Mouse (Mus musculus) G1E-ER4 (cell line): ENCODE results near the gene Prrc2b. TPM values are rescaled to one million over a fixed set of nuclear protein-coding genes. Genes with fewer than 3 reads are reported as not detected.

Experiments
- GATA1 ChIP-seq: IDR thresholded peaks from one replicate; pipeline ENCODE4 v1.8.0; 2012; ENCODE audit warnings: low read length, inconsistent platforms
- polyA plus RNA-seq: library from polyadenylated mRNA; stranded (reverse); fragments of >175 nt; gene quantifications from 2 replicates; pipeline ENCODE4 v1.2.3, GENCODE M21; 2012

Gene Prrc2b
- polyA plus RNA-seq, 1 experiment: 97.4 TPM

DNA sequence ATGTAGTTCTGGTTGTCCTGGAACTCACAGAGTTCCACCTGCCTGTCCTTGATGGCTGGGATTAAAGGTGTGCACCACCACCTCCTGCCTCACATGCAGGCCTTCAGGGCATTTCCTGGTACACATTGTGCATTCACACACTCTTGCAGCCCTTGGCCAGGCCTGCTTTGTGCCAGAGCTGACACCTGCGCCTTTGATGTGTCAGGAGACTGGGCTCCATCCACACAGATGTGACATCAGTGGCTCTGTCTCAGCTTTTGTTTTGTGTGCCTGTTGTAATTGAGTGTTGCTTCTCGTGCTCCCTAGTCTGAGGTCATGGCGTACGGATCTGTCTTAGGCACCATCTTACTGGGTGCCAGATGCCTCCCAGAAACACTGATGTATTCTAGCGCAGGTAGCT lies 30.5 kb downstream of the Prrc2b start:
- no peak for TF ChIP-seq GATA1

DNA sequence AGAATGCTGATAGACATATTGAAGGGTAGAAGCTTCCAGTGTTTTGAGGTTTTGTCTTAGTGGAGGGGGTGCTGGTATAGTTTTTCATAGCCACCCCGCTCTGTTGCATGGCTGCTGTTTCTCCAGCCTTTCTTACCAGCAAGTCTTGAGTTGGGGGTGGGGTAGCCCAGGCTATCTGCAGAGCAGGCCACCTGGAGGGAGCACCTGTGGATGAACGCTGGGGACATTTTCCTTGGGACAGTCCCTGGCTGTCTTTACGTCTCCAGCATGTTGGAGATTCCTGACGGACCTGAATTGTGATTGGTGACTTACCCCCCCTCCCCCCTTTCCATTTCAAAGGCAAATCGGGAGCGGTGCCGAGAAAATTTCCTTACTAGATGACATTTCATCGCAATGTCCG lies 31.2 kb downstream of the Prrc2b start:
- TF ChIP-seq GATA1: no peak

DNA sequence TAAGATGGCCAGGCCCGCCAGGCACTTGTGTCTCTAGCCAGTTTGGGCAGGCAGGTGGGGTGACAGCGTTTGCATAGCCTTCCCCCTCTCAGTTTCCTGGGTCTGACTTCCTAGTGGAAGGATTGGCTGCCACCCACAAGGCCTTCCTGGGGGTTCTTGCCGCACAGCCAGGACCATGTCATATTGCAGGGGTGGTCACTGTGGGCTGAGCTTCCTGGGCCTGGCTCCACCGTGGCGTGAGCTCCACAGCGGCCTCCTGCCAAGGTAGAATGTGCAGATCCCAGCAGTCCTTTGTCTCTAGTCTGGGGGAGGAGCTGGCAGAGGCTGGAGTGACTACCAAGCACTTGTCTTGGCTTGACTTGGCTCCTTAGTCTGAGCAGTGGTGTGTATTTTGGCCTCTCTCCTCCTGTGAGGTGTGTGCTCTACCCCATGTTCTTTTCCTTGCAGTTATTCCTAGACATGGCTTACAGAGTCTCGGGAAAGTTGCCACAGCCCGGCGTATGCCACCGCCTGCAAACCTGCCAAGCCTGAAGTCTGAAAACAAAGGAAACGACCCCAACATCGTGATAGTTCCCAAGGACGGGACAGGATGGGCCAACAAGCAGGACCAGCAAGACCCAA lies 31.9 kb downstream of the Prrc2b start:
- no peak for TF ChIP-seq GATA1

DNA sequence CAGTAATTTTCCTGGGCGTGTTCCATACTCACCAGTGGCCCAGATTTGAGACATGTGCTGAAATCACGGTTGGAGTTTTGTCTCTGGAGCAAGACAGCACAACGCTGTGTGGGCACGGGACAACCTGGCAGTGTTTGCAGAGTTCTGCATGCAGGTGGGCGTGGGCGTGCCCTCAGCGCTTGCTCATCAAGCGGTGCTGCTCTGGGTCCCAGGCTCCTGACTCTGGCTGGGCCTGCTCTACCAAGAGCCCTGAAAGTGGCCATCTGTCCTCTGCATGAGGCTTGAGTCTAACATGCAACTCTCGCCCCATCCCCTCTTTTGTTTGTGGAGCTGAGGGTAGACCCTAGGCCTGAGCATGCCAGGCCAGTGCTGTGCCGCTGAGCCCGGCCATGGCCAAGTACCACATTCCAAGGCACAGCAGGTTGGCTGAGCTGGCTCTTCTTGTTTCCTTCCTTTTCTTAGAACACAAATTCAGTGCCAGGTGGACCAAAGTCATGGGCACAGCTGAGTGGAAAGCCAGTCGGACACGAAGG lies 36.2 kb downstream of the Prrc2b start:
- TF ChIP-seq GATA1: no peak

DNA sequence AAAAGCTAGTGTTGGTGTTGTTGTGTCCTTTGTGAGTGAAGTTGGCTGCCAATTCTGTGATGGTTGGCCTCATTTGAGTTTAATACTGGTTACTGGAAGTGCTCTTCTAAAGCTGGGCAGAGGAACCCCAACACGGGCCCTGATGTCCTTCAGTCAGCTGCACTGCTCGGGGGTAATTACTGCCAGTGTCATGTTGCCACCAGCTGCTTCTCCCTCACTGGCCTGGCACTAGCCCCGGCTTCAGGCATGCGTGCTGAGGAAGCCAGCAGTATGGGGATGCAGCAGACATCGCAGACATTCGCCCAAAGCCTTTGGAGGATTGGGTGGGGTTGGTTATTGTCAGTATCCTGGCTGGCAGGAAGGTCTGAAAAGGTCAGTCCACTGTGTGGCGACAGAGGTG lies 36.8 kb downstream of the Prrc2b start:
- TF ChIP-seq GATA1: no peak

DNA sequence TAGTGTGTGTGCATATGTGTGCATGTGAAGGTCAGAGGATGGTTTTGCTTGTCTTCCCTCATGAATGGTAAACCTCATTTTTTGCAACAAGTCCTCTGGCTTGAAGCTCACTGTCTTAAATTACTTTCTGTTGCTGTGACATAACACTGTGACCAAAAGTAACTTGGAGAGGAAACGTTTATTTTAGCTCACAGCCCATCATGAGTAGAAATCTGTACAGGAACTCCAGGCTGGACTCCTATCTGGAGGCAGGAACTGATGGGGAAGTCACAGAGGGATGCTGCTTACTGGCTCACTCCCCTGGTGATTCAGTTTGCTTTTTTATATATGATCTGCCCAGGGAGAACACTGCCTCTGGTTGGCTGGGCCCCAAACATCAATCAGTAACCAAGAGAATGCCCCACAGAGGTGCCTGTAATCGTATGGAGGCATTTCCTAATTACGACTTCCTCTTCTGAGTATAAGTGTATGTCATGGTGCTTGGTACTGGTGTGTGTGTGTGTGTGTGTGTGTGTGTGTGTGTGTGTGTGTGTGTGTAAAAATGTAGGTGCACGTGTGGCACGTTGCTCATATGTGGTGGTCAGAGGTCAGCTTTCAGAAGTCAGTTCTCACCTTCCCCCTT lies 38.3 kb downstream of the Prrc2b start:
- no peak for TF ChIP-seq GATA1

DNA sequence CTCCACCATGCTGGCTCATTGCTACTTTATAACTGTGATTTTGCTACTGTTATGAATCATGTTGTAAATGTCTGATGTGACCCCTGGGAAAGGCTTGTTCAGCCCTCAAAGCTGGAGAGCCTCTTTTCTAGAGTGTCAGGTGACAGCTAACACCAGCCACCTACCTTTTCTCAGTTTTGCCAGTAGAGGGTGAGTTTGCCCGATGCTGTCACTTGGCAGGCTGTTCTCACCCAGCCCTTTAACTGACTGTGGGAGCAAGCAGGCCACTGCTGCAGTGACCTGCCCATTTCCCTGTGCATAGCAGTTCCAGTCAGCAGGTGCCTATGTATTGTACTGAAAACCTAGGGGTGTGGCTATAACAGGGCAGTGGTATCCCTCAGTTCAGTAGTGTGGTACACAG lies 39.7 kb downstream of the Prrc2b start:
- TF ChIP-seq GATA1: no peak

DNA sequence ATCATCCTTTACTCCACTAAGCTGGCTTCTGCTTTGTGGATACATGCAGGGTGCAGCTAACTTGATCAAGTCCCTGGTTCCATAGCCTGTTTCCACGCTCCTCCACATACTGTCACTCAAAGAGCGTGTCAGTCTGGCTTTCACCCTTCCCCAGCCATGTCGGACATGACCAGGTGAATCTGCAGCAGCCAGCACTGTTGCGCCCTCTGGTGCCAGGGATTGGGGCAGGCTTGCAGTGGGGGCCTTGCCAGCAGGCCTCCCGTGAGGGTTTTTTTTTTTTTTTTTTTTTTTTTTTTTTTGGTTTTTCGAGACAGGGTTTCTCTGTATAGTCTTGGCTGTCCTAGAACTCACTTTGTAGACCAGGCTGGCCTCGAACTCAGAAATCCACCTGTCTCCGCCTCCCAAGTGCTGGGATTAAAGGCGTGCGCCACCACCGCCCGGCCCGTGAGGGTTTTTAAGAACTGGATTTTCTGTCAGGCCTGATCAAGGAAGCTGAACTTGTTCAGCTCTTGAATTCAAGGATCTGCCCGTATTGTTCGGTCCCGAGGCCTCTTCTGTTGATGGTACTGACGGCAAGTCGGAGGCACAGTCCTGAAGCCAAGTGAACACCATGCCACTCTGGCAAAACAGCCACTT lies 41.1 kb downstream of the Prrc2b start:
- no peak for TF ChIP-seq GATA1

DNA sequence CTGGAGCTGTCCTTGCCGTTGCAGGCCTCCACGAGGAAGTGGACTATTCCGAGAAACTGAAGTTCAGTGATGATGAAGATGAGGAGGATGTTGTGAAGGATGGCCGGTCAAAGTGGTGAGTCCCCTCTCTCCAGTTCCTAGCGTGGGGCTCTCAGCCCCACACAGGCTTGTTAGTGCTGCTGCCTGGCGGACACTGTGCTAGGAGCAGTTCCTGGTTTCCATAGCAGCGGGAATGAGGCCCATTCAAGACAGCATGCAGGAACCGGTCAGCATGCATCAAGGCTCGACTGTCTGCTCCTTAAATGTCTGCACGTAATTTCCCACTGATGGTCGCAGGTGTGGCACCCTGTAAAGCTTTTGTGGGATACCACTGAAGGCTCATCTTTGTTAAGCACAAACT lies 48.1 kb downstream of the Prrc2b start:
- TF ChIP-seq GATA1: no peak

DNA sequence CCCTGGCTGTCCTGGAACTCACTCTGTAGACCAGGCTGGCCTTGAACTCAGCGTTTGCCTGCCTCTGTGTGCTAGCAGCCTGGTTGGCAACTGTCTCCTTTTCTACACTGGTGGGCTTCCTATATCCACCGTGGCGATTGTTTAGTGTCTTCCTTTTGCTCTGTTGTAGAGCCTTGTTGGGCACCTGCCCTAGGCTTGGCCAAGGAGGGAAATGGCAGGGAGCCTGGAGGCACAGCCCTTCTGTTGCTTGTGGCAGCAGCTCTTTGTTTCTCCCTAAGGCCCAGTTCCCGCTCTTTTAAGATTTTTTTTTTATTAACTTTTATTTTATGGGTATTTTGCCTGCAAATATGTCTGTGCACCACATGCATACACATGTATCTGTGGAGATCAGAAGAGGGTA lies 49.2 kb downstream of the Prrc2b start:
- no peak for TF ChIP-seq GATA1

DNA sequence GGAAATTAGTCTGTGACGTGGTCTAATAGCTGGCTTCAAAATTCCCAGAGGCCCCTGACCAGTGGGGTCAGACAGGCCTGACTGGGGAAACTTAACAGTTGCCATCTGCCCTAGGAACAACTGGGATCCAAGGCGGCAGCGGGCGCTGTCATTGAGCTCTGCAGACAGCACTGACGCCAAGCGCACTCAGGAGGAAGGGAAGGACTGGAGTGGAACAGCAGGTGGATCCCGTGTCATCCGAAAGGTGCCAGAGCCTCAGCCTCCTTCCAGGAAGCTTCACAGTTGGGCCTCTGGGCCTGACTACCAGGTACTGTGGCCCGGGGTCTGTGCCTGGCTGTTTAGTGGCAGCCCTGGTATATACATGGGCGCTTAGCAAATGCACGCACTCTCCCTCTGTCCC lies 49.8 kb downstream of the Prrc2b start:
- TF ChIP-seq GATA1: no peak

DNA sequence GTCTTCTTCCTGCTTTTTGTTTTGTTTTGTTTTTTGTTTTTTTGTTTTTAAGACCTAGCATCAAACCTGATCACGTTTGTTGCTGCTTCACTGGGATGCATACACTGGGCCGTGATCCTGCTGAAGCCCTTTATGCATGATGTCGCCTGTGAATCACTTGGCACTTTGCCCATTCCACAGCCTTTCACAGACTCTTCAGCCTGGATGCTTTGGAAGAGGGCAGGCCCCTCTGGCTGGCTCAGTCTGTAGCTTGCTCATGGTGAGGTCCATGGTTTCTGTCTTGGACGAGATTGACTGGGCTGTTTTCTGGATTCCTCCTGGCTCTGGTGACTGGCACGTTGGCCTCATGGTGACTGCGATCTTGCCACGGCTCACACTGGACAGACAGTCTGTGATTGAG lies 50.6 kb downstream of the Prrc2b start:
- no peak for TF ChIP-seq GATA1

DNA sequence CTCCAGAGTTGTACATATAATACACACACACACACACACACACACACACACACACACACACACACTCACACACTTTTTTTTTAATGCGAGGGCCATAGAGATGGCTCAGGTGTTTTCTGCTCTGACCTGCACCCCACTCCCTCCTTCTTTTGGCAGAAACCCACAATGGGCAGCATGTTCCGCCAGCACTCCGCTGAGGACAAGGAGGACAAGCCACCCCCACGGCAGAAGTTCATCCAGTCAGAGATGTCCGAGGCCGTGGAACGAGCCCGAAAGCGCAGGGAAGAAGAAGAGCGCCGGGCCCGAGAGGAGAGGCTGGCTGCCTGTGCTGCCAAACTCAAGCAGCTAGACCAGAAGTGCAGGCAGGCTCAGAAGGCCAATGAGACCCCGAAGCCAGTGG lies 53.0 kb downstream of the Prrc2b start:
- no peak for TF ChIP-seq GATA1

DNA sequence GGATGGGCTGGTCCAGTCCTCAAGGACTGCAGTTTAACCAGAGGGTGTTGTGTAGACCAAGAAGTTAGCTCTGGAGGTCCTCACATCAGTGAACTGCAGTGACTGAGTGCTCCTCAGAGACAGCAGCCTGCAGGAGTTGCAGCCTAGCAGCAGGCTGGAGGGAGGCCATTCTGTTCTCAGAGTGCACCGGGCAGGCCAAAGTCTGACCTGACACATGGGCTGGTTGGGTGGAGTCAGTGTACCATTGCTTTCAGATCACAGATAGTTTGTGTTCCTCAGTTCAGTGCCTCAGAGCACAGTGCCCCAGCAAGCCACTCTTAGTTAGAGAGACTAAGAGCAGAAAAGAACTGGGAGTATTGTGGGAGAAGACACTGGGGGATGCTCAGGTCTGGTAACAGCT lies 56.8 kb downstream of the Prrc2b start:
- no peak for TF ChIP-seq GATA1

DNA sequence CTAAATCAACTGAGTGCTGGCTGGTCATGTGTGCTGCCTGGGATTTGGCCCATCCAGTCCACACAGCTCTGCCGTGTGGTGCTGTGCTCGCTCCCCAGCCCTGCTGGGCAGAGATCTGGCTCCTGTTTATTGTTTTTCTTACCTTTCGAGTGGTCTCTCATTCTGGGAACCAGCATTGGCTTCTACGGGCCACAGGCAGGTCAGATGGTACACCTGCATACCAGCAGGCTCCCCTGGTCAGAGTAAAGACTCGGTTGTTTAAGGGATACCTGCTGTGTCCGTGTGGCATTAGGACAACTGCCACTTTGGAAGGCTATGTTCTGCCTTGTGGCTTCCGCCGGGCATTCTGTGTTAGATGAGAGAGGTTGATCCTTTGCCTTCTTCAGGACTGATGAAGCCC lies 60.8 kb downstream of the Prrc2b start:
- TF ChIP-seq GATA1: no peak

DNA sequence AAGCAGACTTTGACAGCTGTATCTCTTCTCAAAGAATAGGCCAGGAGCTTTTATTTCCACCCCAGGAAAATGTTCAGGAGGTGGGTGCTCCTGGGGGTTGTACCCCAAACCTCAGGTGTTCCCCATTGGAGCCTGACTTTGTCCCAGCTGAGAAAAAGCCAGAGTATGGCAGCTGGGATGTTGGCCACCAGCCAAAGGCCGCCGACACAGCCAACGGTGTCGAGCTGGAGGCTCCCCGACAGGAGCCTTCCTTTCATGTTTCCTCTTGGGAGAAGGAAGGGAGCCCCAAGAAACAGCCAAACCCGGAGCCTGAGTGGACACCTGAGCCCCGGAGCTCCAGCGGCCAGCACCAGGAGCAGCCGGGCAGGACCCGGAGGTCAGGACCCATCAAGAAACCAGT lies 62.1 kb downstream of the Prrc2b start:
- TF ChIP-seq GATA1: no peak

DNA sequence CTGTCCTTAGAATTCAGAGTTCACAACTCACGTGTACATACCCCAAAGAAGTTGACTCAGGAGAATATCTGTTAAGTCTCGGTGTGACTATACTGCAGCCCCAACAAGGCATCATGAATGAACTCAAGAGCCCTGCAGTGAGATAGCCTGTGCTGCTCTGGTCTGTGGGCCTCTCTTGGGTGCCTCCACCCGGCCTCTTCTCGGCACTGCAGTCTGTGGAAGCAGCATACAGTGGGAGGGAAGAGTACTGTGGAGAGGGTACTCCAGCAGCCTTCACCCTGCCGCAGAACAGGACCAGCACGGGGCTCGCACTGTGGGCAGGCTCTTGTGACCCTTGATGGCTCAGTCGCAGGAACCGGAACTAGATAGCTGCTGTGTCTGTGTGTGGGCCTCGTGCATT lies 64.7 kb downstream of the Prrc2b start:
- no peak for TF ChIP-seq GATA1
